Mouse (Mus musculus) cerebellum, postnatal 14 days (tissue): ENCODE measurements around the gene Fto.

Experiments
- DNase-seq, 2 experiments: peaks; one replicate each; pipeline ENCODE4 v3.0.0; 2021; ENCODE audit warnings: mixed read lengths in 2 of 2

Gene Fto

DNA sequence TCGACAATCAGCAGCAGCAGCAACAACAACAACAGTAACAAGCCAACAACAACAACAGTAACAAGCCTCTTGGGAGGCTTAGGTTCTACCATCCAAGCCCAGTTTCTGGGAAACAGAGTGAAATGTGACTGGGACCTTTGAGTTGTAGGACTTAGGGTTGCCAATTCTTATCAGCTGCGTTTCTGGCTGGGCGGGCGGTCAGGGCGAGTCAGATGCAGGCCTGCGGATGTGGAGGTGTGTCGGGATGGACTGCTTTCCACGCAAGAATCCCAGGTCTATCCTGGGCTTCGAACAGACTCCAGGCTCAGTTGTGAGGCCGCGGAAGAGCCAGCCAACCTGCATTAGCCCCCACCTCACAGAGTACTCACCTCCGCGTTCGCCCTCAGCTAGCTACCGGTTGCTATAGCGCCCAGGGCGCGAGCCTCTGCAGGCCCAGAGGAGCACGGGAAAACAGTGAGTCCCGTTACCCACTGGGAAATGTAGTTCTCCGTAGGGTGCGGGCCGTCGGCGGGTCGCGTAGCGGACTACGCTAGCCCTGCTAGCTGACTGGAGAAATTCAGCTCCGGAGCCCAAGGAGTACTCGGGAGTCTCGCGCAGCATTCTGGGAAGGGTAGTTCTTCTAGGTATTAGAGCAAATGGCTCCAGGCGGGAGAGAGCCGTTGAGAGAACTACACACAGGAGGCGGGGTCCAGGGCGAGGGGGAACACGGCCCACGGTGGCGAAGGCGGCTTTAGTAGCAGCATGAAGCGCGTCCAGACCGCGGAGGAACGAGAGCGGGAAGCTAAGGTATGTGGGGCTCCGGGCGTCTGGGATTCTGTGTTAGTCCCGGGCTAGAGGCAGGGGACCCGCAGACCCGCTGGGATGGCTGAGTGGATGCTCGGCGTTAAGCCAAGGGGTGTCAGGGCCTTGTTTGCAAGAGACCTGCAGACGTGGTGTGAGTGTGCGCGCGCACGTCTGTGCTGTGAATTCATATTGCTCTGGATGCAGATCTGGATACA is at the start of gene Fto, which contains the start of gene Rpgrip1l:
Gene Fto, plus strand, starts transcription at position 691 of the 998 bp plus-strand sequence.
Gene Rpgrip1l, minus strand, starts transcription at position 428 of the 998 bp plus-strand sequence.
- DNase-seq = peak; percentile 97 to 98

DNA sequence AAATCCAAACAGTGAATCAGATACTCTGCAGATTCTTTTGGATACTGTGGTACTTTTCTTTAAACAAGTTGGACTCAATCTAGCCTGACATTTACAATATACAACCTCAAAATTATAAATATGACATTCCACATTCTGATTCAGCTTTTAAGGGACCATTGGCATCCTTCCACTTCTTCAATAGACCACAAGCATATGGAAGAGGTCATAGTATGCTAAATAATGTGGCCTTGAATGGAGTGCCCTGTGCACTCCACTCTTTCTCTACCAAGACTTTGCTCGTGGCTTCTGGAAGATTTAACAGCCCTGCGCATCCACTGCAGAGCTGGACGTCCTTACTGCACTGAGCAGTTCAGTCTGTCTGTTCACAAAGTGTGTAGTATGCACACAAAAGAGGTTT is 49.4 kb upstream of the Fto start:
- no peak for DNase-seq

DNA sequence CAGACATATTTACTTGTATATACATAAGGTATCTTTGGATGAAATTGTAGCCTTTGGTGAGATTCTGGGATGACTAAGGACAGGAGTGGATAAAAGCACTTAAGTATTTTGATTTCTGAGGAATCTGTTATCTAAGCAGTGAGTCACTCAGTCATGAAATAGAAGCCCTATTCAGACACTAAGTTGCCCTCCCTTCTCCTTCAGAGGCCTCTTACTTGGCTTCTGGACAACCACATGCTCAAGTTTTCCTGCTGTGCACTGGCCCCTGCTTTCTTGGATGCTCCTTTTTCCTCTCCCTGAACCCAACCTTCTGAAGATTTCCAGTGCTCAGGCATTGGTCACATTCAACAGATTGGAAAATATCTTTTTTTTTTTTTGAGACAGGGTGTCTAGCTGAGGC is 48.8 kb upstream of the Fto start:
- DNase-seq = no peak

DNA sequence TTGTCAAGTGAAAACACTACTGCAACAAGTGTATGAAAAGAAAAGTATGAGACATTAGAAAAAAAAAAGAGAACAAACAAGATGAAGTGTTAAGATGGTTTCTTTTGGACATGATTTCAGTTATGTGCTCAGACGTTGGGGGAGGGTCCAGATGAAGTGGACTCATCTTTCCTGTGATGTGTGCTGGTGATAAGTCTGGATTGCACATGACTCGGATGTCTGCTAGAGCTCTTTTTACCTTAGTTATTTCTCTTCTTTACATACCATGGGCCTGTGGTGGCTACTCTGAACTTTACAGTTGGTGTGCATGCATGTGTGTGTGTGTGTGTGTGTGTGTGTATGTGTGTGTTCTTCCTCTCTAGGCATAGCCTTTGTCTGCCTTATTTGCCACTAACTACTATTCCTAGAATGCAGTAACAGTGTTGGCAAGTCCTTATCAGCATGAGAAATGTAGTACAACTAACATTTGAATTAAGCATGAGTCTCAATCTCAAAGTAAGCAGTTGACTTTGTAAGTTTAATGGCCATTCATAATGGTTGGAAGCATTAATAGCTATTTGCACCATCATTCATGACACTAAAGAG is 43.9 kb upstream of the Fto start:
- DNase-seq = no peak

DNA sequence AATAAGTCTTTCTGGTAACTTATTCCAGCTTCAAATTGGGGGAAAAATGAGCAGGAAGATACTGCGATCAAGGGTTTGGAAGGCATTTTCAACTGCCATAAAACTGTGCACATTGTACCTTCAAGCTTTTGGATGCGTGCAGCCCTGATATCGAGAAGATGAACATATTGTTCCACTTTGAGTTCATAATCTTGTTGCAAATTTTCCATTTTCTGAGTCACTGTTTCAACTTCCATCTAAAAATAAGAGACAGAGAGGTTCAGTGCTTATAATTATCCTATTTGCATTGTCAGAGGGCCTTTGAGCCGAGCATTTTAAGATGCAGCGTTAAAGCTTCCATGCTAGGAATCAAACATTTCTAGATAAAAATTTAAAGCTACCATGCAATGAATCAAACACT is 39.8 kb upstream of the Fto start:
- DNase-seq = no peak

DNA sequence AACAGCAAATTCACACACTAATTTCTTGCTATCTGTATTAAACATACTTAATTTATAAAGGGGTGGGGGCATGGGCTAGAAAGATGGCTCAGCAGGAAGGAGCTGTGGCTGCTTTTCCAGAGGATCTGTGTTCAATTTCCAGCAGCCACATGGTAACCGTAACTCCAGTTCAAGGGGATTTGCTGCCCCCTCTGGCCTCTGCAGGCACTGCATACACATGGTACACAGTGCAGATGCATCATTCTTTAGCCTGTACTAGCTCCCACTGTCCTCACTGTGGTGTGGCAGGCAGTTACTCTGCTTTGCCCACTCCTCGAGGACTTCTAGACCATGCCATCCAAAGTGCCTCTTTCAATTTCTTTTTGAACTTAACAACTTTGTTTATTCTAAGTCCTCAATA is 37.0 kb upstream of the Fto start:
- peak in 1 of 2 experiments; percentile 16 for DNase-seq

DNA sequence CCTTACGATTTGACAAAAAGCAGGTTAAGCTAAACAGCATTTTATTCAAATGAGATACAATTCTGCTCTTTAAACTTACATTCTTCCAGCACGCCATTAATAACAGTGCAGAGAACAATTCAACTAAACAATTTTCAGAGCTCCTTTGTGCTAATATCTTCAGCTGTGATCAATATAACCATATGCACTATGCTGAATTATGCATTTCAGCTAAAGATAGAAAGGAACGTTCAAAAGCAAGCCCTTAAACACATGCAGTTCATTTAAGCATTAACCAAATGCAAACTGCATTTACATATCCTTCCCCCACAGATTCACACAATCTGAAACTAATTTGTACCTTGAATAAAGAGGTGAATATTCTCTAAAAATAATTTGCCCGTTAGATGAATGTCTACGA is 35.3 kb upstream of the Fto start:
- no peak for DNase-seq

DNA sequence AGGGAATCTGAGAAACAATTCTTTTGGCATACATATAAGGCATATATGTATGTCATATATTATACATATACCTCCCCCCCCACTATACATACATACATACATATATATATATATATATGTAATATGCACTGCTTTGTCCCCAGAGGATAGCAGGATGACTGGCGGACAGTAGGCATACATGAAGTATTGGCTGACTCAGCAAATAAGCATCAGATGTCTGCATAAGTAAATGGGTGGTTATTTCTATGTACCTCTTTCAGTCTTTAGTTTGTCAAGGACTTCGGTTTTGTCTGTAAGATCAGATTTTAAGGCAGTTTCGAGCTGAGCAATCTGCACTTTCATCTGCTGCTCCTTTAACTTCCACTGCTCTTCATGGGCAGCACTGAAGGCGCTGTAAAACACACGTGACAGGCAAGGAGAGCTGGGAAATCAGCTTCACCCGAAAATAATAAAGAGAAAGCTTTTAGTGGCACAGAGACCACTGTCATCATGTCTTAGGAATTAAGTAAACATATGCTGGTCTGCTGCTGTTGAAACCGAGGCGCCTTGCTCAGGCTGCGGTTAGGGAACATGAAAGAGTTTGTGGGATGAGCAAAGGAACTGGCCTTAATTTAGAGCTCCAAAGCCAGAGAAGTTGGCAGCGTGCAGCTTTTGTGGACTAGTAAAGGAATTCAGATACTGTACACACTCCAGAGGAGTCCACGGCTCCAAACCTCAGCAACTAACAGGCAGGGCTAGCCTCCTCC is 32.7 kb upstream of the Fto start:
- DNase-seq = no peak

DNA sequence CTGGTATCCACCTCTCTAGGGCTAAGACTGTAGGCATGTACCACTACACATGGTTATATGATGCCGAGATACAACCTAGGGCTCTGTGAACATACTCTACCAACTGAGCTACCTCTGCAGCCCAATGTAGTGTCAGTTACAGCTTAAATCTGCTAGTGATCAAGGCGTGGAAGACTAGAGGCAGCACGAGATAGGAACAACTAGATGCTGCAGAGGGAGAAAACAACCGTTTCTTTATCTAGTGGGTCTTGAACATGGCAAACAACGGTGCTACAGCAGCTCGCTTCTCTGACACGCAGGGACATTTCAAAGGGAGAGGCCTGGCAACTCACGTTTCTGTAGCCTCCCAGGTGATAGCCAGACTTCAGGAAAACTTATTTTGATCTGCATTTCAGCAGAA is 31.8 kb upstream of the Fto start:
- DNase-seq = no peak

DNA sequence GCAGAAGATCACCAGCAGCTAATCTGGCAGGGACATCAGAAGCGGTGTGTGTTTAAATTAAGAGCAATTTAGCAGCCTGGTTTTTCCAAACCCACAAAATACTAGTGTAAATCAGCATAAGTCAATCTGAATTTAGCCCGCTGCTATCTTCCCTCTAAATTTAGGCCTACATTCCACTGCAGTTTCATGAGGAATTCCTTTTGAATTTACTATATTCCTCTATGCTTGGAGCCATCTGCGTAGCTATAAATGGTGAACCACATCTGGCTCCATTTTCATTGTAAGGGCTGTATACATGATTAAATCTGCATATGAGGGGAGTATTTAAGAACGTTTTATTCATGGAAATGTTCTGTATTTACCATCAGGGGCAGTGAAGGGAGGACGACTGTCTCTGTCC is 30.7 kb upstream of the Fto start:
- DNase-seq = no peak

DNA sequence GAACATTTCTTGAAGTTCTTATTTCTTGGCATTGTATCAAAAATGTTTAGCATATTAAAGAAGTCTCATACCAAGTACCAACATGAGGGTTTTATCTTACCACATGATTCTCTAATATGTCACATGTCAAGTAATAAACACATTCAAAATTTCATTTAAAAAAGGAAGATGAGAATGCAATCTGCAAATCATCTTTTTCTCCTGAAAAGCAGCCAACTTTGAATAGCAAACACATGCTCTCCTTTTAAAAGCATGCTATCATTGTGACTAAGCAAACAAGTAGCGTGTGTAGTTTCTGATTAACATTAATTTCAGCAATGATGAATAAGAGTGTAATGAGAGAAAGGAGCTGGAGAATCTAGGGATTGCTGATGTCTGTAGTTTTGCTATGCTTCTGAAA is 29.5 kb upstream of the Fto start:
- DNase-seq = no peak

DNA sequence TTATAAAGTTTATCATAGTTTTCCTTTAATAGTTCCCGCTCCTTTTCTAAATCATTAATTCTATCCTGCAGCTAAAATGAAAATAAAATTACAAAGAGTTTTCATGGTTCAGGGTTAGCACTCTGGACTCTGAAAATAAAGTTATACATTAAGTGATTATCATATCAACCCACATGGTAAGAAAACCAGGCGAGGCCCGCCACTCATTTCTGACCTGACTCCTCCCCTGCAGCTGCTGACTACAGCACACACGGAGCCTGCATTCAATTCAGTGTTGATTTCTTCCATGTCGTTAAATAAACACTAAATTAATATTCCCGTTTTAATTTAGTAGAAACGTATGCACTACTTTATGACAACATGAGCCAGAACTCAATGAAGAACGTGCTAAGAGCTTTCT is 27.1 kb upstream of the Fto start:
- DNase-seq = no peak

DNA sequence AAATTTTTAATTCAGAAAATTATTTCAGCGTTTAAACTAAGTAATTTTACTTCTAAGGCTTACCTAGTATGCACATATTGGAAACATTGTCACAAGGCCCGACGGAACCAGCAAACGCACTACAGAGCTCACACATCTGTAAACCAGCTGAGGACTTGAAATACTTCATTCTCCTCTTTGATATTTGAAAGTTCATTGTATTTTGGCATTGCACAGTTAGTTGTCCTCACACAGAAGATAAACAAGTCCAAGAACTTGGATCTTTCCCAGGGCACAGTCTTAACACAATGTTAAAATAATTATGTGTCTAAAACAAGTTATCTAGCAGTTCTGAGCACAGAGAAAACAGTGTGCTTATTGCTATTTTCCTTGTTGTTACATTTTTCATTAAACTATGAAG is 22.7 kb upstream of the Fto start:
- no peak for DNase-seq

DNA sequence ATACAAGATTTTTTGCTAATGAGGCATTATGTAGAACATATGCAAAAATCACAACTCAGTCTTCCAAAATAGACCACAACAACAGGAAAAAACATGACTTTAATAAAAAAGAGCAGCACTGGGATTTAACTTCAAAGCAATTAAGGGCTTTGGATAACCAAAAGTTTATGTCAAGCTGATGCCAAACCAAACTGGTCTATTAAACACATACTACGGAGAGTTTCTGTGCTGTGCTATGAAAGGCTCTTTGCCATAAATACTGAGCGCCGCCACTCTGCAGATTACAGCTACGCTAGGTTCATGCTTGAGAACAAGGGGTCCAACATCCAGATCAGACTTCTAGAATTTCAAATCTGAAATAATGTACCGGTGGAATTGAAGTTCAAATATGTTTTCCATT is 17.5 kb upstream of the Fto start:
- DNase-seq = no peak

DNA sequence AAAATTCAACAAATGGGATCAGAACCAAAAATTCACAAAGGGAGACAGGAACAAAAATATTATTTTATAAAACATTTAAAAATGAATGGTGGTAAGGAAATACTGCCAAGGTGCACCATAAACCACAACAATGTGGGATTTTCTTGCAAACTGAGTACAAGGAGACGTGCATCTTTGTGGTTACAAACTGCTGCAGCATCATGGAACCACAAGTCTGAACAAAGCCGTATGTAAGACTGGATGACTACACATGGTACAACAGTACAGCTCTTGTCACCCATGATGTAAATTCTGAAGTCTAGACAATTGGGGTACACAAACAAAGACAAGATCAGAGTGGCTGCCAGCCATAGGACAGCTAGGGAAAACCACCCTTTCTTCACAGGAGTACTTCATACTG is 14.7 kb upstream of the Fto start:
- no peak for DNase-seq

DNA sequence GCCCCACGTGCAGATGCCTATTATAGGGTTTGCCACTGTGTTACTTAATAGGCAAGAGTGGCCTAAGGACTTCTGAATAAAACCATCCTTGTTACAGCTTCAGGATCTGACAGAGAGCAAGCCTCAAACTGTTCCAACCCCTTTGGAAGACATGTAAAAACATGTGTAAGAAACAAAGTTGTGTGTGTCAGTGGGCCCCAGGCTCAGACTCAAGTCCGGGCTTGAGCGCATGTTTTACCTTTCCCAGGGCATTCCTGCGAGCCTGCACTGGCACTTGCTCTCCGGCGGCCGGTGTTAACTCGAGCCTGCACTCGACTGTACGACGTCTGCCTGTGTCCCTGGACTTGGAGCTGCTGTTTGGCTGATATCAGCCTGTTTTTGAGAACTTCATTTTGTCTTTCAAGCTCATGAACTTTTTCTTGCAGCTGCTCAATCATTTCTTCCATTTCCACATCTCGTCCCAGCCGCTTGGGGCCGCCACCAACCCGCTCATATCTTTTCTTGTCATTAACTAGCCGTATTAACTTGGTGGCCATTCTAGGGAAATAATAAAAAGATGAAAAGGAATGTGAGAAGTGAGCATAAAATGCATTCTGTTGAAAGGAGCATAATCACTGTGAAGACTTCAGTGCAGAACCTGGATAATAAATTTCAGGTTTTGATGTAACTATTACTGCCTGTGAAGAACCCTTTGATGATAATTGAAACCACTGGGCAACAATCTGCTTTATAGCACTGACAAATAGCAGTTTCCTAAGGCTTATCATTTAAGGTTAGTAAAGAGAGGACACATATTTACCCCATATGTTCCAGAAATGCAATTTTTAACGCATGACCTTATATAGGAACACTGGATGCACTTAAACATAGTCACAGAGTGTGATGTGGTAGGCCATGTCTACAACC is 8.6 kb upstream of the Fto start:
- no peak for DNase-seq

DNA sequence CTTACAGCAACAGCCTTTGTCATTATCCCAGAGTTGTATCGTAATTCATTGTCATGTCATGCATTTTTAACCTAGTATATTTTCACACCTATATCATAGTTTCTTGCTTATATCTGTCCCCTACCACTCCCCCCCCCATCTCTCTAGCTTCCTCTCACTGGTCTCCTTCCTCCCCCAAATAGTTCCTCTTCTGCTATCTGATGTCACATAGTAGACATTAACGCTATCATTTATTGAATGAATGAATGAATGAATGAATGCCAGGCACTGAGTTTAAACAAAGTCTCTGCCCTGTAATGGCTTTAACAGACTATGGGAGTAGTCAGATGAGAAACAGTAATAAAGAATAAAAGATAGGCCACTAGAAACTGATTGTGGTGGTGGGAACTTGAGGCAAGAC is 983 bp upstream of the Fto start:
- no peak for DNase-seq

DNA sequence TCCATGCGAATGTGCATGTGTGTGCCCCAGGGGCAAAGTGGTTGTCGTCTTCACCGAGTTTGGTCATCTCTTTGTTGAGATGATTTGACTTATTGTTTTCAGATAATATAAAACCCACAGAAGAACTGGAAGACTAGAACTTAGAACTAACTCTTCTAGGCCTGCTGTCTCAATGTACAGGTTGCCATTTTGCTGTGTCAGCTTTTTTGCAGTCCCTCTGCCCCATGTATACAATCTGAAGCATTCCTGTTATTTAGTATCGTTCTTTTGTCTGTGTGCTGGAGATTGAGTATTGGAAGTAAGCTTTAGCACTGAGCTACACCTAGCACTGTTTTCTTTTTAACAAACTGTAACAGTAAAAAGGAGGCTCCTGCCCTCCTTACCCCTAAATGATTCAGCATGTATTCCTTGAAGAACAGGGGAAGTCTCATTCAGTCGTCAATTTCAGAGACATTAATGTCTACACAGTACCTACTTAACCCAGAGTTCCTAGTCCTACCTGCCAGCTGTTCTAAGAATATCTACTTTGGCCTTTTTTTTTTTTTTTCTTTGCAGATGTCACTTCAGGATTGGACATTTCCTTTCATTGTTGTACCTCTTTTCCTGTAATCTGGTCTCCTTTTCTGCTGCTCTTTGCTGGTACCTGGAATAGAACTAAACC is 4.4 kb downstream of the Fto start:
- no peak for DNase-seq

DNA sequence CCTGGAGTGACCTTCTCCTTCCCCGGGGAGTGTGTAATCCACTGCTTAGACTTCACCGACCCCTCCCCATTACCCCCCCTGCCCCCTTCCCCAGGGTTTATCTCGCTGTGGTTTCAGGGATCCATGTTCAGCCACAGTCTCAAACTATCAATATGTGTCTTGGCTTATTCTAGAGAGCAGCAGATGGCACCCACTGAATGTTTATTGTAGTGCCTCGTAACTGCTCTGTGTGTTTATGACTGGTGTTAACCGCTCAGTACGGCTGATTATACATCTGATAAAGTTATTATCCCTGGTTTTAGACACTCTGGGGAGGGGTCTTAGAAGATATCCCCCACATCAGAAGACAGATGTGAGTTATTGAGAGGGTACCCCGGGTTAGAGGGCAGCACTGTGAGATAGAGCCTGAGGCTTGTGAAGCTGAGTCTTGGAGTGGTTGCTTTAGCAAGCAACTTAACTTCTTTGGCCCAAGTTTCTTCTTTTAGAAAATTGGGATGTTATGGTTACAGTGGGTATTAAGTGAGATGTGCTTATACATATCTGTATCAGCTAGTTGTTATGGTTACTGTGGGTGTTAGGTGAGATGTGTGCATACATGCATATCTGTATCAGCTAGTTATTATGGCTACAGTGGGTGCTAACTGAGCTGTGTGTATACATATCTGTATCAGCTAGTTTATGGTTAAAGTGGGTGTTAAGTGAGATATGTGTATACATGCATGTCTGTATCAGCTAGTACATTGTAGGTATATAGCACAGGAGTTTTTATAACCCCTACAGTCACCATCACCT is 5.8 kb downstream of the Fto start:
- DNase-seq = no peak

DNA sequence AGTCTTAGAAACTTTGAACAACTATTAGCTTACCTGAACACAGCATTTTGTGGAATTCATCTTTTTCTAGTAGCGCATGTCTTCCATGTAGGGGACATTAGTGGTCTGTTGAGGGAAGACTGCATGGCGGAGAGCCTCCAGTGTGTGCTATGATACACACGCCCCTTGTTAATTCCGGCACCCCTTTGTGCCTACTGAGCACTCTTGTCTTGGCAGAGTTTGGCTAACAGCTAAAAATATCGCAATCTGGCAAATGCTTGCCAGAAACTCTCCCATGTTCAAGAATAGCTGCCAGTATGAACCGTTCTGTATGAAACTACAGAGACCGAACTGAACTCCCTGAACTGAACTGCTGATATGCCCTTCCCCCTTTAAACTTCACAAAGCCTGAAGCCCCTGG is 10.2 kb downstream of the Fto start:
- peak in 1 of 2 experiments; percentile 59 for DNase-seq

DNA sequence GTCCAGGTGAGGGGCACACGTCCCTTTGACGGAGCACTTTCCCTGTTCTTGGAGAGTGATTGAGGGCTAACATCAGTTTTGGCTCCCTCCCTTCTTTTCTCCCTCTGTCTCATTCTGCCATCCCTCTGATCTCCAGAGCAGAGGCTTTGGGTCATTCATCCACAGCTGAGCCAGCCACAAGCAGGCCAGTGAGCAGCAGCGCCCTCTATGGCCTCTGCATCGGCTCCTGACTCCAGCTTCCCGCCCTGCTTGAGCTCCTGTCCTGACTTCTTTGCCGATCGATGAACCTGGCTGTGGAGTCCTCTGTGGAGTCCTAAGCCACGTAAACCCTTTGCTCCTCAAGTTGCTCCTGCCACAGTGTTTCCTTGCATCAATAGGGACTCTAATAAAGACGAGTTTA is 10.9 kb downstream of the Fto start:
- peak; percentile 37 to 49 for DNase-seq
